15 mouse cellular contexts compared by ENCODE assay signal in genomic region chr8:103288561-103288974, GRCm38 (mm10).
DNase-seq lines count a peak whose midpoint lies in the region; ATAC-seq lines count a peak whose summit lies in the region.
"Had no signal": no experiment of that assay in that cellular context is flagged by ENCODE, and none has a peak within 500 bp of the region (broad histone marks: within the 10 kb centered on the region; RNA-seq: fewer than 3 reads in every experiment).

No protein-coding gene starts in this region.

- 49% methylated on average over 12 of the region's 12 CpGs for WGBS in neural tube, embryonic 13.5 days
- 15% methylated on average over 12 of the region's 12 CpGs for WGBS in forebrain, embryonic 16.5 days

- DNase-seq in neural tube, embryonic 10.5 days (ENCODE audit: extremely low spot score, low spot score), result no peak
- DNase-seq in layer of hippocampus, adult 9-10 months (ENCODE audit: low spot score), result peak; percentile 7
- peak; percentile 6 for DNase-seq in retina, postnatal 7 days (ENCODE audit: low read depth, low spot score)
- DNase-seq in ovary, postnatal 36 days (ENCODE audit: low spot score), result no peak
- DNase-seq in cerebellum, postnatal 14 days, result no peak
- DNase-seq: adrenal gland, postnatal 25 days; cerebellum, adult 2 months; embryo, embryonic 11 days; heart, postnatal 4 days; kidney, adult 9 months; lung, postnatal 10 days had no signal

- peaks cover 19% of the 10 kb centered on the region for H3K4me1 ChIP-seq in neural tube, embryonic 13.5 days (replicated peaks)
- H3K4me1 ChIP-seq in forebrain, embryonic 16.5 days (replicated peaks; ENCODE audit: control insufficient read depth, insufficient read depth, low read length), result peaks cover 6% of the 10 kb centered on the region
- H3K4me1 ChIP-seq: liver, embryonic 12.5 days had no signal

- no peak overlapping the region for H3K27ac ChIP-seq in neural tube, embryonic 13.5 days (replicated peaks)
- no peak overlapping the region for H3K27ac ChIP-seq in forebrain, embryonic 16.5 days (ENCODE audit: low read length)
- H3K27ac ChIP-seq: left cerebral cortex, adult 2 months; liver, embryonic 12.5 days had no signal

- peaks cover 14% of the 10 kb centered on the region for H3K27me3 ChIP-seq in neural tube, embryonic 13.5 days
- no peaks in the 10 kb centered on the region for H3K27me3 ChIP-seq in forebrain, embryonic 16.5 days (replicated peaks; ENCODE audit: control insufficient read depth, insufficient read depth, low read length)
- H3K27me3 ChIP-seq: liver, embryonic 12.5 days had no signal

- H3K36me3 ChIP-seq in neural tube, embryonic 13.5 days, result no peaks in the 10 kb centered on the region
- no peaks in the 10 kb centered on the region for H3K36me3 ChIP-seq in forebrain, embryonic 16.5 days (ENCODE audit: control insufficient read depth, insufficient read depth)
- H3K36me3 ChIP-seq: liver, embryonic 12.5 days had no signal

- 0 out of 2 replicates have a peak overlapping the region, but pooled peaks have one; percentile 4 for H3K4me2 ChIP-seq in neural tube, embryonic 13.5 days
- H3K4me2 ChIP-seq in forebrain, embryonic 16.5 days (ENCODE audit: low read length), result peak overlapping the region; percentile 38
- H3K4me2 ChIP-seq: liver, embryonic 12.5 days had no signal

- no peak for ATAC-seq in neural tube, embryonic 13.5 days (ENCODE audit: low read depth)
- ATAC-seq in forebrain, embryonic 16.5 days, result peak; percentile 58; the same call in 1 of the 2 replicates
- ATAC-seq: liver, embryonic 12.5 days had no signal

- no peaks in the 10 kb centered on the region for H3K9me3 ChIP-seq in neural tube, embryonic 13.5 days
- no peaks in the 10 kb centered on the region for H3K9me3 ChIP-seq in forebrain, embryonic 16.5 days (ENCODE audit: control insufficient read depth, low read length)
- H3K9me3 ChIP-seq: liver, embryonic 12.5 days had no signal

- H3K4me3 ChIP-seq in neural tube, embryonic 13.5 days, result no peak overlapping the region
- H3K4me3 ChIP-seq in forebrain, embryonic 16.5 days (replicated peaks; ENCODE audit: low read length), result no peak overlapping the region
- H3K4me3 ChIP-seq: left cerebral cortex, adult 2 months; liver, embryonic 12.5 days had no signal

- H3K9ac ChIP-seq in neural tube, embryonic 13.5 days, result no peak overlapping the region
- H3K9ac ChIP-seq in forebrain, embryonic 16.5 days (replicated peaks; ENCODE audit: low read depth, low read length), result peak overlapping the region; percentile 20; the same call in 1 of the 2 replicates
- H3K9ac ChIP-seq: liver, embryonic 12.5 days had no signal

Comparison
In these comparisons a context has a peak if more than half of its experiments do, and no peak if none do; other contexts are left out.
1. DNase-seq: peak in layer of hippocampus, adult 9-10 months (single experiment) and retina, postnatal 7 days (single experiment); none in neural tube, embryonic 10.5 days (single experiment), ovary, postnatal 36 days (single experiment) and cerebellum, postnatal 14 days (0 of 2).